Mouse (Mus musculus): ENCODE measurements at regions not wholly inside any gene's neighbourhood (a gene's known extent, or its start where the extent isn't known, plus 50 kb on each side); places are given as distances from the start of the nearest gene placed in this dataset.

- peaks cover 70% of the 10 kb centered on the region for H3K27me3 ChIP-seq (replicated peaks)
- no peak for ATAC-seq (replicated peaks)
- no peak overlapping the region for H3K4me2 ChIP-seq
- H3K4me3 ChIP-seq = no peak overlapping the region
- H3K9ac ChIP-seq = no peak overlapping the region
- WGBS = 19% methylated on average over 2 of the region's 2 CpGs
- H3K27ac ChIP-seq = no peak overlapping the region
- 0 out of 2 replicates have a peak, but pooled peaks cover 7% of the 10 kb centered on the region for H3K4me1 ChIP-seq
- H3K9me3 ChIP-seq = no peaks in the 10 kb centered on the region
- no peaks in the 10 kb centered on the region for H3K36me3 ChIP-seq (replicated peaks)
These were observed 54.3 kb upstream of the Htatip2 start for GRCm38 (mm10) chr7:49704635-49705034.

GRCm38 (mm10) chr7:49700734-49701133 lies 58.2 kb upstream of the Htatip2 start:
- peaks cover 93% of the 10 kb centered on the region for H3K27me3 ChIP-seq (replicated peaks)
- H3K27ac ChIP-seq = no peak overlapping the region
- H3K4me2 ChIP-seq = no peak overlapping the region
- no peak overlapping the region for H3K9ac ChIP-seq
- 18% methylated on average over 8 of the region's 8 CpGs for WGBS
- H3K4me1 ChIP-seq = peaks cover 14% of the 10 kb centered on the region
- H3K36me3 ChIP-seq (replicated peaks) = no peaks in the 10 kb centered on the region
- H3K9me3 ChIP-seq = no peaks in the 10 kb centered on the region
- ATAC-seq (replicated peaks) = no peak
- H3K4me3 ChIP-seq = no peak overlapping the region

GRCm38 (mm10) chr7:49700024-49700390 lies 58.9 kb upstream of the Htatip2 start:
- Histone ChIP-seq H3K36me3 (replicated peaks) (no peaks in the 10 kb centered on the region), H3K4me3 (no peak overlapping the region), H3K4me1 (peaks cover 14% of the 10 kb centered on the region), H3K27ac (no peak overlapping the region), H3K27me3 (replicated peaks) (peaks cover 86% of the 10 kb centered on the region), H3K4me2 (no peak overlapping the region), H3K9ac (no peak overlapping the region), H3K9me3 (no peaks in the 10 kb centered on the region)
- ATAC-seq (replicated peaks) = no peak; the same call in 1 of the 2 replicates
- WGBS = 32% methylated on average over 15 of the region's 15 CpGs

GRCm38 (mm10) chr7:49699107-49700023 lies 59.5 kb upstream of the Htatip2 start:
- no peak overlapping the region for H3K9ac ChIP-seq
- ATAC-seq (replicated peaks) = peak; percentile 68
- WGBS = 17% methylated on average over 13 of the region's 13 CpGs

DNA sequence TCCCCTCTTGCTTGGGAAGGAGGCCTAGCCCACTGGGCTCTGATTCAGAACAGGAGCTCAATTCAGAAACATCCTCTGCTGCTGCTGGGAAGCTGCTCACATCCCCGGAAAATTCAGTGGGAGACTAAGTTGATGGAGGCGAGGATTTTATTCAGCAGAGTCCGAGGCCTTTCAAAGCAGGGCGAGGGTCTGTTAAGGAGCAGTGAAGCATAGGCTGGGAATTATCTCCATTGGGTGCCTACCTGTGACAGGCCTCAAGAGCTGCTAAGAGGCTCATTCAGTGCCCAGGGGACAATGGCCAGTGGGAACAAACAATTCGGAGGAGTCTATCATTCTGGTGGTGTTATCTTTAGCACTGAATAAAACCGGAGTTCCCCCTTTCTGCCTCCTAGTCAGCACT lies 59.6 kb upstream of the Dbx1 start:
- no peak overlapping the region for H3K9ac ChIP-seq
- 13% methylated on average over 6 of the region's 6 CpGs for WGBS
- no peaks in the 10 kb centered on the region for H3K36me3 ChIP-seq (replicated peaks)
- no peak overlapping the region for H3K4me3 ChIP-seq
- H3K4me1 ChIP-seq = peaks cover 14% of the 10 kb centered on the region
- no peaks in the 10 kb centered on the region for H3K9me3 ChIP-seq
- H3K4me2 ChIP-seq = no peak overlapping the region
- no peak for ATAC-seq (replicated peaks)
- H3K27me3 ChIP-seq (replicated peaks) = peaks cover 64% of the 10 kb centered on the region
- no peak overlapping the region for H3K27ac ChIP-seq

More at GRCm38 (mm10) chr7:49699107-49700023, 59.5 kb upstream of the Htatip2 start:
- Histone ChIP-seq H3K9me3 (no peaks in the 10 kb centered on the region), H3K4me2 (no peak overlapping the region), H3K4me1 (peaks cover 14% of the 10 kb centered on the region), H3K27me3 (replicated peaks) (peaks cover 84% of the 10 kb centered on the region), H3K27ac (no peak overlapping the region), H3K36me3 (replicated peaks) (no peaks in the 10 kb centered on the region), H3K4me3 (no peak overlapping the region)

DNA sequence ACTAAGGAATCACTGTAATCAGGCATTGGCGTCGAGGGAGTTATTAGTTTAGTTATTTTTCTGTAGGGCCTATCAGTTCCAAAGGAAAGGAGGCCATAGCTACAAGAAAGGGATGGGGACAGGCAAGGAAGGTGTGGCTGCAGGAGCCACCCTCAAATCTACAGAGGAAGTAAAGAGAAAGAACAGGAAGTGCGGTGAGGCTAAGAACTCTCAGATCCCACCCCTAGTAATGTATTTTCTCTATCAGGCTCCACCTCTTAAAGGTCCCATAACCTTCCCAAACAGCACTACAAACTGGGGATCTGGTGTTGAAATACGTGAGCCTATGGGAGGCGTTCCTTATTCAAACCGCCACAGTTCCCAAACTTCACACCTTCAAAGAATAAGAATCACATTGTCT lies 52.9 kb upstream of the Dbx1 start:
- Histone ChIP-seq H3K27ac (no peak overlapping the region), H3K9ac (no peak overlapping the region), H3K4me3 (no peak overlapping the region), H3K36me3 (replicated peaks) (no peaks in the 10 kb centered on the region), H3K4me1 (no peaks in the 10 kb centered on the region), H3K9me3 (no peaks in the 10 kb centered on the region), H3K4me2 (no peak overlapping the region), H3K27me3 (replicated peaks) (peaks cover 70% of the 10 kb centered on the region)
- ATAC-seq (replicated peaks) = no peak
- 47% methylated on average over 6 of the region's 6 CpGs for WGBS

DNA sequence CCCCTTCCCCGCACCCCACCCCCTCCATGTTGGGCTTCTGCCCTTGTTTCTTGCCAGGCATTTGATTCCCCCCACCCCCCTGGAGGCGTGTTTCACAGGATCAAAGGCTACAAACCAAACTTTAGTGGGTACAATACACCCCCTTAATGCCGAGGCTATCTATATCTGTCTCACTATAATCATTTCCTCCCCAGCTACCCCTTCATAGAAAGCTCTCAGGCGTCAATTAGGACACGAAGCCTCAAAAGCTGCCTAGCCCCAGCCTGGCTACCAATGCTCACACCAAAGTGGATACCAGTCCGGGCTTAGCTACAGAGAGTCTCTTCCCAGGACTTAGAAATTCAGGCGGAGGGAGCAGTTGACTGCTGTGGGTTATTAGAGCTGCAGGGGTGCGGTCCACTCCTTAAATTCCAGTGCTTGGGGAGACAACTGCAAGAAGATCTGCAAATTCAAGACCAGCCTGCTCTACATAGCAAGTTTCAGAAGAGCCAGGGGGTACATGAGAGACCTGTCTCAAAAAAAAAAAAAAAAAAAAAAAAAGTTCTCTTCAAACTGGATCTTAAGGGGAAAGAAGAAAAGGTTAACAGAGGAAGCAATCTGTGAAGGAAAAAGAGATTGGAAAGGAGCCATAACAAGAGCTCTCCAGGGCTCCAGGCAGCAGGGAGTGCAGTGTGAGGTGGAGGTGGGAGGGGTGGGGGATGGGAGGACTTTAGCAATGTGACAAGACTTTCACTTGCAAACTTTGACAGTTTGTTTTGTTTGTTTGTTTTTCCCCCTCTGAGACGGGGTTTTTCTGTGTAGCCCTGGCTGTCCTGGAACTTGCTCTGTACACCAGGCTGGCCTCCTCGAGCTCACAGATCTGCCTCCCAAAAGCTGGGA lies 52.1 kb upstream of the Dbx1 start:
- Histone ChIP-seq H3K9ac (no peak overlapping the region), H3K27ac (no peak overlapping the region), H3K4me3 (no peak overlapping the region), H3K36me3 (replicated peaks) (no peaks in the 10 kb centered on the region), H3K4me2 (no peak overlapping the region), H3K4me1 (no peaks in the 10 kb centered on the region), H3K9me3 (no peaks in the 10 kb centered on the region), H3K27me3 (replicated peaks) (peaks cover 77% of the 10 kb centered on the region)
- WGBS = 6% methylated on average over 10 of the region's 10 CpGs
- no peak for ATAC-seq (replicated peaks)

DNA sequence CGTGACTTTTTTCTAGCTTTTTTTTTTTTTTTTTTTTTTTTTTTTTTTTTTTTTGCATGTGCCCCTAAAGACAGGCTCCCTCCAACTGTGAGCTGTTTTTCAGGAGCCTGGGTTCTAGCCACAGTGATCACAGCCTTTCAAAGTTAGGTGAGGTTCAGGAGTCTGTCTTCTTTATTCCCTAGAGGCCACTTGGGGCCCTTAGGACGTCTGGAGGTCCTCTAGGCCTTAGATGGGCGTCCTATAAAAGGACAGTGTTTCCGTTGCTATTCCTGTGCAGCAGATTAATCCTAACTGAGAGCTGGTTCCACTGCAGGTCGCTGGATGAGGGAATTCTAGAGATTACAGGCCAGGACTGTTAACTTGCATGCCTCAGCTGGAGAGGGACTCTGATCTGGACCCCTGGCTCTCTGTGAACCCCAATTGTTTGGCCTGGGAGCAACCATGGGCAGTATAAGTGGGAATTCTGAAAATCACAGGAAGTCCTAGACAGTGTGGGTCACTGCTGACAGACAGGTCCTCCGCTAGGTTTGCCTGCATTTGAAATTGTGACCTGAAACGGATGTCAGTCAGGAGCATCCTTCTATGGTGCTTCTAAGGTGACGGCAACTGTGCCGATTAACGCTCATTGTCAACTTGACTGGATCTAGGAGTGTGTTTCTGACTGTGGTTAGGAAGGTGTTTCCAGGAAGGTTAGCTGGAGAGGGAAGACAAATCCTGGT lies 51.2 kb upstream of the Dbx1 start:
- ATAC-seq (replicated peaks) = no peak
- WGBS = 13% methylated on average over 10 of the region's 10 CpGs
- H3K27ac ChIP-seq = no peak overlapping the region
- H3K4me3 ChIP-seq = no peak overlapping the region
- no peaks in the 10 kb centered on the region for H3K9me3 ChIP-seq
- peaks cover 77% of the 10 kb centered on the region for H3K27me3 ChIP-seq (replicated peaks)
- no peak overlapping the region for H3K9ac ChIP-seq
- H3K36me3 ChIP-seq (replicated peaks) = no peaks in the 10 kb centered on the region
- H3K4me2 ChIP-seq = no peak overlapping the region
- H3K4me1 ChIP-seq = no peaks in the 10 kb centered on the region

- H3K9ac ChIP-seq = no peak overlapping the region
- 6% methylated on average over 11 of the region's 11 CpGs for WGBS
- no peak overlapping the region for H3K4me2 ChIP-seq
- H3K9me3 ChIP-seq = no peaks in the 10 kb centered on the region
- no peak overlapping the region for H3K27ac ChIP-seq
- H3K27me3 ChIP-seq (replicated peaks) = peaks cover 84% of the 10 kb centered on the region
- no peak for ATAC-seq (replicated peaks)
- no peaks in the 10 kb centered on the region for H3K36me3 ChIP-seq (replicated peaks)
- H3K4me1 ChIP-seq = no peaks in the 10 kb centered on the region
- no peak overlapping the region for H3K4me3 ChIP-seq
These were observed 50.3 kb upstream of the Dbx1 start for GRCm38 (mm10) chr7:49686992-49687391.

Measured in midbrain, embryonic 15.5 days (tissue).